Mouse (Mus musculus): ENCODE results near the gene Cdr2l.

GRCm38 (mm10) chr11:115405723-115406122 is 24.0 kb downstream of the Cdr2l start:
- TF ChIP-seq CTCF (IDR thresholded peaks at IDR 0.05; ENCODE audit: low read depth, low read length): no peak
- TF ChIP-seq POLR2A (IDR thresholded peaks at IDR 0.05; ENCODE audit: borderline replicate concordance, low read depth, low read length): no peak
